Mouse (Mus musculus): ENCODE measurements around the gene Ifna7.
"Not testable (repeated sequence)": the region's sequence is repeated elsewhere in the genome, so short reads cannot be mapped to it uniquely, and the experiment has no call there.

The Ifna7 gene

DNA sequence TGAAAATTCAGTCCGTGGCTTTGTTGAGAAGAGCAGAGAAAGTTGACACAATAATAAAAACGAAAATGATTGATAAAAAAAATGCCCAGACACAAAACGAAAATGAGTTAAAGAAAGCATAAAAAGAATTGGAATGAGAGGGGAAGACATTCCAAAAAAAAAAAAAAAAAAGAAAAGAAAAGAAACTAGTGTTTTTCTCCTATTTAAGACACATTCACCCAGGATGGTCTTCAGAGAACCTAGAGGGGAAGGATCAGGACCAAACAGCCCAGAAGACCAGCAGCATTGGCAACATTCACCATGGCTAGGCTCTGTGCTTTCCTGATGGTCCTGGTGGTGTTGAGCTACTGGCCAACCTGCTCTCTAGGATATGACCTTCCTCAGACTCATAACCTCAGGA lies at the start of gene Ifna7:
TSS of gene Ifna7 (plus strand) at position 301 of the 400 bp plus-strand sequence.
- no peak for DNase-seq

DNA sequence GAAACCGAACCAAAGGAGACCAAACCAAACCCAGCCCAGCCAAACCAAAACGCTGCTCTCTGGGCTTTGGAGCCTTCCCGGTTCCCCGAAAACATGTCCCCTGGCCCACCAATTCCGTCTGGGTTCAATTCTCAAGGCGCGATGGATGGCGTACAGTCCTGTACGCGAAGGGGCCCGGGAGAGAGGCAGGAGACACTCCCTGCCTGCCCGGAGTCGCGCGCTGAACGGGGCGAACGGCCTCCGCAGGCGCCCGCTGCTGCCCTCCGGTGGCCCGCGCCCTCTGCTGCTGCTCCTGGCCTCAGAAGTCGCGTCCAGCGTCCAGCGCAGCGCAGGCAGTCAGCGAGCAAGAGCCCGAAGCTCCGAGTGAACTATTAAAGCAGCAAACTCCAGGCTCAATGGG lies 42.5 kb upstream of the Ifna7 start, which contains the start of gene Gm13290:
TSS of gene Gm13290 (plus strand) at position 301 of the 400 bp plus-strand sequence.
- not testable (repeated sequence) for DNase-seq

DNA sequence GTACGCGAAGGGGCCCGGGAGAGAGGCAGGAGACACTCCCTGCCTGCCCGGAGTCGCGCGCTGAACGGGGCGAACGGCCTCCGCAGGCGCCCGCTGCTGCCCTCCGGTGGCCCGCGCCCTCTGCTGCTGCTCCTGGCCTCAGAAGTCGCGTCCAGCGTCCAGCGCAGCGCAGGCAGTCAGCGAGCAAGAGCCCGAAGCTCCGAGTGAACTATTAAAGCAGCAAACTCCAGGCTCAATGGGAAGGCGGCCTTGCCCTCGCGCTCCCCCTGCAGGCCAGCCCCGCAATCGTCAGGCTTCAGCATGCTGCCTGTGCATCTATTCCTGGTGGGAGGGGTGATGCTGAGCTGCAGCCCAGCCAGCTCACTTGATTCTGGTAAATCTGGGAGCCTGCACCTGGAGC lies 39.4 kb upstream of the Ifna7 start, which contains the start of gene Gm13289:
TSS of gene Gm13289 (plus strand) at position 301 of the 400 bp plus-strand sequence.
- not testable (repeated sequence) for DNase-seq

DNA sequence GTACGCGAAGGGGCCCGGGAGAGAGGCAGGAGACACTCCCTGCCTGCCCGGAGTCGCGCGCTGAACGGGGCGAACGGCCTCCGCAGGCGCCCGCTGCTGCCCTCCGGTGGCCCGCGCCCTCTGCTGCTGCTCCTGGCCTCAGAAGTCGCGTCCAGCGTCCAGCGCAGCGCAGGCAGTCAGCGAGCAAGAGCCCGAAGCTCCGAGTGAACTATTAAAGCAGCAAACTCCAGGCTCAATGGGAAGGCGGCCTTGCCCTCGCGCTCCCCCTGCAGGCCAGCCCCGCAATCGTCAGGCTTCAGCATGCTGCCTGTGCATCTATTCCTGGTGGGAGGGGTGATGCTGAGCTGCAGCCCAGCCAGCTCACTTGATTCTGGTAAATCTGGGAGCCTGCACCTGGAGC lies 36.5 kb upstream of the Ifna7 start, which contains the start of gene Gm13272:
TSS of gene Gm13272 (plus strand) at position 301 of the 400 bp plus-strand sequence.
- DNase-seq, result not testable (repeated sequence)

DNA sequence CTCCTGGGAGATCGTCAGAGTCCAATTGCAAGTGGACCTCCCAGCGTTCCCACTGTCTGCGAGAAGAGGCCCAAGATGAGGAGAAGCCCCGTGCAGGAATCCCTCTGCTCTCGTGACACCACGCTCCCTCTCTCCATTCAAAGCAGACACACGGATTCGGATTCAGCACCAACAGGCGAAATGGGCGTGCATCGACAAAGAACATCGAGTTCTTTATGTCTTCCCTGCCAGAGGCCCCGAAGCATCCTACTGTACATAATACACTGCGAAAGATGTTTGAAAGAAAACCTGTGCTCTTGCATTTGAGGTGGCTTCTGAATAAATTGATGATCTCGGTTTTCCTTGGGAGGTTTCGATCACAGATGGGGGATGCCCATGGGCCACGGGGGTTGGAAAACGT lies 35.7 kb upstream of the Ifna7 start:
- DNase-seq, result not testable (repeated sequence)

DNA sequence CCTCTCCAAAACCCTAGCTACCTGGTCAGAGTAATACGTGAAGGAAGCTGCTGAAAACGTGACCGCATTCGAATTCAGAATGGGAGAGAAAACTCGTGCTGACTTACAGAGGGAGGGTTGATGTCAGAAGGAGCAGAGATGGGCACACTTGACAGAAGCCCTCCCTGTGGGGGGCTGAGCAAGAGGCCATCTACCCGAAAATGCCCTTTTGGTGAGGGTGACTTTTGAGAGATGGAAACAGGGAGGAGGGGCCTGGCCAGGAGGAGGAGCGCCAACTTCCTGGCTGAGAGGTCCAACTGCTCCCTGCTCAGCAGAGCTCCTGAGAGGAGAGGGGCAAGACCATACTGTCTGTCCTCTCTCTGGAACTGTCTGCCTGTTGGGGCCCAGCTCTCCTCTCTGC lies 34.2 kb upstream of the Ifna7 start, which contains the start of gene Ifnz:
TSS of gene Ifnz (plus strand) at position 301 of the 400 bp plus-strand sequence.
- DNase-seq, result not testable (repeated sequence)

DNA sequence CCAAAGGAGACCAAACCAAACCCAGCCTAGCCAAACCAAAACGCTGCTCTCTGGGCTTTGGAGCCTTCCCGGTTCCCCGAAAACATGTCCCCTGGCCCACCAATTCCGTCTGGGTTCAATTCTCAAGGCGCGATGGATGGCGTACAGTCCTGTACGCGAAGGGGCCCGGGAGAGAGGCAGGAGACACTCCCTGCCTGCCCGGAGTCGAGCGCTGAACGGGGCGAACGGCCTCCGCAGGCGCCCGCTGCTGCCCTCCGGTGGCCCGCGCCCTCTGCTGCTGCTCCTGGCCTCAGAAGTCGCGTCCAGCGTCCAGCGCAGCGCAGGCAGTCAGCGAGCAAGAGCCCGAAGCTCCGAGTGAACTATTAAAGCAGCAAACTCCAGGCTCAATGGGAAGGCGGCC lies 33.7 kb upstream of the Ifna7 start:
- not testable (repeated sequence) for DNase-seq

DNA sequence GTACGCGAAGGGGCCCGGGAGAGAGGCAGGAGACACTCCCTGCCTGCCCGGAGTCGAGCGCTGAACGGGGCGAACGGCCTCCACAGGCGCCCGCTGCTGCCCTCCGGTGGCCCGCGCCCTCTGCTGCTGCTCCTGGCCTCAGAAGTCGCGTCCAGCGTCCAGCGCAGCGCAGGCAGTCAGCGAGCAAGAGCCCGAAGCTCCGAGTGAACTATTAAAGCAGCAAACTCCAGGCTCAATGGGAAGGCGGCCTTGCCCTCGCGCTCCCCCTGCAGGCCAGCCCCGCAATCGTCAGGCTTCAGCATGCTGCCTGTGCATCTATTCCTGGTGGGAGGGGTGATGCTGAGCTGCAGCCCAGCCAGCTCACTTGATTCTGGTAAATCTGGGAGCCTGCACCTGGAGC lies 30.6 kb upstream of the Ifna7 start, which contains the start of gene Gm13276:
TSS of gene Gm13276 (plus strand) at position 301 of the 400 bp plus-strand sequence.
- DNase-seq, result not testable (repeated sequence)

DNA sequence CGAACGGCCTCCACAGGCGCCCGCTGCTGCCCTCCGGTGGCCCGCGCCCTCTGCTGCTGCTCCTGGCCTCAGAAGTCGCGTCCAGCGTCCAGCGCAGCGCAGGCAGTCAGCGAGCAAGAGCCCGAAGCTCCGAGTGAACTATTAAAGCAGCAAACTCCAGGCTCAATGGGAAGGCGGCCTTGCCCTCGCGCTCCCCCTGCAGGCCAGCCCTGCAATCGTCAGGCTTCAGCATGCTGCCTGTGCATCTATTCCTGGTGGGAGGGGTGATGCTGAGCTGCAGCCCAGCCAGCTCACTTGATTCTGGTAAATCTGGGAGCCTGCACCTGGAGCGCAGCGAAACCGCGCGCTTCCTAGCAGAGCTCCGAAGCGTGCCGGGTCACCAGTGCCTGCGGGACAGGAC lies 27.6 kb upstream of the Ifna7 start, which contains the start of gene Gm13277:
TSS of gene Gm13277 (plus strand) at position 231 of the 400 bp plus-strand sequence.
- peak; percentile 54 for DNase-seq

DNA sequence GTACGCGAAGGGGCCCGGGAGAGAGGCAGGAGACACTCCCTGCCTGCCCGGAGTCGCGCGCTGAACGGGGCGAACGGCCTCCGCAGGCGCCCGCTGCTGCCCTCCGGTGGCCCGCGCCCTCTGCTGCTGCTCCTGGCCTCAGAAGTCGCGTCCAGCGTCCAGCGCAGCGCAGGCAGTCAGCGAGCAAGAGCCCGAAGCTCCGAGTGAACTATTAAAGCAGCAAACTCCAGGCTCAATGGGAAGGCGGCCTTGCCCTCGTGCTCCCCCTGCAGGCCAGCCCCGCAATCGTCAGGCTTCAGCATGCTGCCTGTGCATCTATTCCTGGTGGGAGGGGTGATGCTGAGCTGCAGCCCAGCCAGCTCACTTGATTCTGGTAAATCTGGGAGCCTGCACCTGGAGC lies 24.8 kb upstream of the Ifna7 start, which contains the start of gene Gm13278:
TSS of gene Gm13278 (plus strand) at position 301 of the 400 bp plus-strand sequence.
- DNase-seq, result not testable (repeated sequence)

DNA sequence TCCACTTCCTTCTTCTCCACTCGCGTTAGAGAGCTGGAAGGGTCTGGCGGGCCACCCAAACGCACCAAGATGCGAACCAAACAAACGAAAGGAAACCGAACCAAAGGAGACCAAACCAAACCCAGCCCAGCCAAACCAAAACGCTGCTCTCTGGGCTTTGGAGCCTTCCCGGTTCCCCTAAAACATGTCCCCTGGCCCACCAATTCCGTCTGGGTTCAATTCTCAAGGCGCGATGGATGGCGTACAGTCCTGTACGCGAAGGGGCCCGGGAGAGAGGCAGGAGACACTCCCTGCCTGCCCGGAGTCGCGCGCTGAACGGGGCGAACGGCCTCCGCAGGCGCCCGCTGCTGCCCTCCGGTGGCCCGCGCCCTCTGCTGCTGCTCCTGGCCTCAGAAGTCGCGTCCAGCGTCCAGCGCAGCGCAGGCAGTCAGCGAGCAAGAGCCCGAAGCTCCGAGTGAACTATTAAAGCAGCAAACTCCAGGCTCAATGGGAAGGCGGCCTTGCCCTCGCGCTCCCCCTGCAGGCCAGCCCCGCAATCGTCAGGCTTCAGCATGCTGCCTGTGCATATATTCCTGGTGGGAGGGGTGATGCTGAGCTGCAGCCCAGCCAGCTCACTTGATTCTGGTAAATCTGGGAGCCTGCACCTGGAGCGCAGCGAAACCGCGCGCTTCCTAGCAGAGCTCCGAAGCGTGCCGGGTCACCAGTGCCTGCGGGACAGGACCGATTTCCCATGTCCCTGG lies 21.9 kb upstream of the Ifna7 start, which contains the start of gene Gm13275:
TSS of gene Gm13275 (plus strand) at position 552 of the 740 bp plus-strand sequence.
- DNase-seq, result peak; percentile 50

DNA sequence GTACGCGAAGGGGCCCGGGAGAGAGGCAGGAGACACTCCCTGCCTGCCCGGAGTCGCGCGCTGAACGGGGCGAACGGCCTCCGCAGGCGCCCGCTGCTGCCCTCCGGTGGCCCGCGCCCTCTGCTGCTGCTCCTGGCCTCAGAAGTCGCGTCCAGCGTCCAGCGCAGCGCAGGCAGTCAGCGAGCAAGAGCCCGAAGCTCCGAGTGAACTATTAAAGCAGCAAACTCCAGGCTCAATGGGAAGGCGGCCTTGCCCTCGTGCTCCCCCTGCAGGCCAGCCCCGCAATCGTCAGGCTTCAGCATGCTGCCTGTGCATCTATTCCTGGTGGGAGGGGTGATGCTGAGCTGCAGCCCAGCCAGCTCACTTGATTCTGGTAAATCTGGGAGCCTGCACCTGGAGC lies 18.9 kb upstream of the Ifna7 start, which contains the start of gene Gm13279:
TSS of gene Gm13279 (plus strand) at position 301 of the 400 bp plus-strand sequence.
- not testable (repeated sequence) for DNase-seq

DNA sequence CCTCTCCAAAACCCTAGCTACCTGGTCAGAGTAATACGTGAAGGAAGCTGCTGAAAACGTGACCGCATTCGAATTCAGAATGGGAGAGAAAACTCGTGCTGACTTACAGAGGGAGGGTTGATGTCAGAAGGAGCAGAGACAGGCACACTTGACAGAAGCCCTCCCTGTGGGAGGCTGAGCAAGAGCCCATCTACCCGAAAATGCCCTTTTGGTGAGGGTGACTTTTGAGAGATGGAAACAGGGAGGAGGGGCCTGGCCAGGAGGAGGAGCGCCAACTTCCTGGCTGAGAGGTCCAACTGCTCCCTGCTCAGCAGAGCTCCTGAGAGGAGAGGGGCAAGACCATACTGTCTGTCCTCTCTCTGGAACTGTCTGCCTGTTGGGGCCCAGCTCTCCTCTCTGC lies 16.7 kb upstream of the Ifna7 start, which contains the start of gene Gm13285:
TSS of gene Gm13285 (plus strand) at position 301 of the 400 bp plus-strand sequence.
- DNase-seq, result not testable (repeated sequence)

DNA sequence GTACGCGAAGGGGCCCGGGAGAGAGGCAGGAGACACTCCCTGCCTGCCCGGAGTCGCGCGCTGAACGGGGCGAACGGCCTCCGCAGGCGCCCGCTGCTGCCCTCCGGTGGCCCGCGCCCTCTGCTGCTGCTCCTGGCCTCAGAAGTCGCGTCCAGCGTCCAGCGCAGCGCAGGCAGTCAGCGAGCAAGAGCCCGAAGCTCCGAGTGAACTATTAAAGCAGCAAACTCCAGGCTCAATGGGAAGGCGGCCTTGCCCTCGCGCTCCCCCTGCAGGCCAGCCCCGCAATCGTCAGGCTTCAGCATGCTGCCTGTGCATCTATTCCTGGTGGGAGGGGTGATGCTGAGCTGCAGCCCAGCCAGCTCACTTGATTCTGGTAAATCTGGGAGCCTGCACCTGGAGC lies 13.1 kb upstream of the Ifna7 start, which contains the start of gene Gm13287:
TSS of gene Gm13287 (plus strand) at position 301 of the 400 bp plus-strand sequence.
- not testable (repeated sequence) for DNase-seq

DNA sequence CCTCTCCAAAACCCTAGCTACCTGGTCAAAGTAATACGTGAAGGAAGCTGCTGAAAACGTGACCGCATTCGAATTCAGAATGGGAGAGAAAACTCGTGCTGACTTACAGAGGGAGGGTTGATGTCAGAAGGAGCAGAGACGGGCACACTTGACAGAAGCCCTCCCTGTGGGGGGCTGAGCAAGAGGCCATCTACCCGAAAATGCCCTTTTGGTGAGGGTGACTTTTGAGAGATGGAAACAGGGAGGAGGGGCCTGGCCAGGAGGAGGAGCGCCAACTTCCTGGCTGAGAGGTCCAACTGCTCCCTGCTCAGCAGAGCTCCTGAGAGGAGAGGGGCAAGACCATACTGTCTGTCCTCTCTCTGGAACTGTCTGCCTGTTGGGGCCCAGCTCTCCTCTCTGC lies 10.8 kb upstream of the Ifna7 start, which contains the start of gene Gm13288:
TSS of gene Gm13288 (plus strand) at position 301 of the 400 bp plus-strand sequence.
- not testable (repeated sequence) for DNase-seq

DNA sequence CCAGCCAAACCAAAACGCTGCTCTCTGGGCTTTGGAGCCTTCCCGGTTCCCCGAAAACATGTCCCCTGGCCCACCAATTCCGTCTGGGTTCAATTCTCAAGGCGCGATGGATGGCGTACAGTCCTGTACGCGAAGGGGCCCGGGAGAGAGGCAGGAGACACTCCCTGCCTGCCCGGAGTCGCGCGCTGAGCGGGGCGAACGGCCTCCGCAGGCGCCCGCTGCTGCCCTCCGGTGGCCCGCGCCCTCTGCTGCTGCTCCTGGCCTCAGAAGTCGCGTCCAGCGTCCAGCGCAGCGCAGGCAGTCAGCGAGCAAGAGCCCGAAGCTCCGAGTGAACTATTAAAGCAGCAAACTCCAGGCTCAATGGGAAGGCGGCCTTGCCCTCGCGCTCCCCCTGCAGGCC lies 10.3 kb upstream of the Ifna7 start:
- not testable (repeated sequence) for DNase-seq

DNA sequence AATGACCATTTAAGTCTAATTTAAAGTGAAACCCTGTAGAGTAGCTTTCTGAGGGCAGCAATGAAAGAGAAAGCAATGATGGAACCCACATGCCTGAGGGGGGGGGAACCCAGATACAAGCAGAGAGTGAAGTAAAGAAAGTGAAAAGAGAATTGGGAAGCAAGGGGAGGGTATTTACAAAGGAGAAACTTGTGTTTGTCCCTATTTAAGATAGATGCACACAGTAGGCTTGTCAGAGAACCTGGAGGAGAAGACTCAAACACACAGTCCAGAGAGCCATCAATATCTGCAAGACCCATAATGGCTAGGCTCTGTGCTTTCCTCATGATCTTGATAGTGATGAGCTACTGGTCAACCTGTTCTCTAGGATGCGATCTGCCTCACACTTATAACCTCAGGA lies 3.6 kb downstream of the Ifna7 start, which contains the start of gene Ifna11:
TSS of gene Ifna11 (plus strand) at position 301 of the 400 bp plus-strand sequence.
- DNase-seq, result no peak

DNA sequence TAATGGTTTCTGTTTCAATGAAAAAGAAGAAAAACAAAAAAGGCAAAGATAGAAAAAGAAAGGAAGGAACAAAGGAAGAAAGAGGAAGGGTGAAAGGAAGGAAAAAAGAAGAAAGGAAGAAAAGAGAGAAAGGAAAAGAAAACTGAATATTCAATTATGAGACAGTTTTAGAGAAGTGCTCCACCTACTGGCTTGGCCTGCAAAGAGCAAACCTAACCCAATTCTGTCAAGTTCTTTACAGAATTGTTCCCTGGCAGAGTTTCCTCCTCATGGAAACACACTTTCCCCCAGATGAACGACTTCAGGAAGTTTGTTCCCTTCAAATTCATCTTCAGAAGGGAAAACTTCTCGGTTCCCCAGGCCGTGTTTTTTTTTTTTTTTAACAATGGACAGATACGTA lies 7.0 kb downstream of the Ifna7 start:
- no peak for DNase-seq

DNA sequence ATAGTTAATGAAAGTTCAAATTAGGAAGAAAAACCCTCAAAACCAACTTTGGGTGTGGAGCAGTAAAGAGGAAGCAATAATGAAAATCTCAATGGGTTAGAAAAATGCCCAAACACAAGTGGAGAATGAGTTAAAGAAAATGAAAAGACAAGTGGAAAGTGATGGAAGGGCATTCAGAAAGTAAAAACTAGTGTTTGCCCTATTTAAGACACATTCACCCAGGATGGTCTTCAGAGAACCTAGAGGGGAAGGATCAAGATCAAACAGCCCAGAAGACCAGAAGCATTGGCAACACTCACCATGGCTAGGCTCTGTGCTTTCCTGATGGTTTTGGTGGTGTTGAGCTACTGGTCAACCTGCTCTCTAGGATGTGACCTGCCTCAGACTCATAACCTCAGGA lies 11.1 kb downstream of the Ifna7 start, which contains the start of gene Ifna6:
TSS of gene Ifna6 (plus strand) at position 301 of the 400 bp plus-strand sequence.
- DNase-seq, result not testable (repeated sequence)

DNA sequence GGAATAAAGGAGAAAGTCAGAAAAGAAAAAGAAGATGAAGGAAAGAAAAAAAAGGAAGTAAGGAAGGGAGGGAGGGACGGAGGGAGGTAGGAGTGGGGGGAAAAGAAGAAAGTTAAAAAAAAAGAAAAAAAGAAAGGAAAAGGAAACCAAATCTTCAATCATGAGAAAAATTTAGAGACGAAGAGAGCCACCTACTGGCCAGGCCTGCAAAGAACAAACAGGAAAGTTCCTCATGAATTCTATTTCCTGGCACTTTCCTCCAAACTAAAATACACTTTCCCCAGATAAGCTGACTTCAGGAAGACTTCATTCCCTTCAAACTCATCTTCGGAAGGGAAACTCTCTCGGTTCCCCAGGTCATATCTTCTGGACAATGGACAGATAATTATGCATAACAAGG lies 14.5 kb downstream of the Ifna7 start:
- DNase-seq, result no peak

DNA sequence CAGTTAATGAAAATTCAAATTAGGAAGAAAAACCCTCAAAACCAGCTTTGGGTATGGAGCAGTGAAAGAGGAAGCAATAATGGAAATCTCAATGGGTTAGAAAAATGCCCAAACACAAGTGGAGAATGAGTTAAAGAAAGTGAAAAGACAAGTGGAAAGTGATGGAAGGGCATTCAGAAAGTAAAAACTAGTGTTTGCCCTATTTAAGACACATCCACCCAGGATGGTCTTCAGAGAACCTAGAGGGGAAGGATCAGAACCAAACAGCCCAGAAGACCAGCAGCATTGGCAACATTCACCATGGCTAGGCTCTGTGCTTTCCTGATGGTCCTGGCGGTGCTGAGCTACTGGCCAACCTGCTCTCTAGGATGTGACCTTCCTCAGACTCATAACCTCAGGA lies 19.2 kb downstream of the Ifna7 start, which contains the start of gene Ifna5:
TSS of gene Ifna5 (plus strand) at position 301 of the 400 bp plus-strand sequence.
- not testable (repeated sequence) for DNase-seq

DNA sequence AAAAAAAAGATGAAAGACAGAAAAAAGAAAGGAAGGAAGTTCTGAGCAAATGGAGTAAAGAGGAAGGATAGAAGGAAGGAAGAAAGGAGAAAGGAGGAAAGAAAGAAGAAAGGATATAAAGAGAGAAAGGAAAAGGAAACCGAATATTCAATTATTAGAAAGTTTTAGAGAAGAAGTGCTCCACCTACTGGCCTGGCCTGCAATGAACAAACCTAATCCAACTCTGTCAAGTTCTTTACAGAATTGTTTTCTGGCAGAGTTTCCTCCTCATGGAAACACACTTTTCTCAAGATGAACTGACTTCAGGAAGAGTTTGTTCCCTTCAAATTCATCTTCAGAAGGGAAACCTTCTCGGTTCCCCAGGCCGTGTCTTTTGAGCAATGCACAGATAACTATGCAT lies 22.8 kb downstream of the Ifna7 start:
- DNase-seq, result no peak

DNA sequence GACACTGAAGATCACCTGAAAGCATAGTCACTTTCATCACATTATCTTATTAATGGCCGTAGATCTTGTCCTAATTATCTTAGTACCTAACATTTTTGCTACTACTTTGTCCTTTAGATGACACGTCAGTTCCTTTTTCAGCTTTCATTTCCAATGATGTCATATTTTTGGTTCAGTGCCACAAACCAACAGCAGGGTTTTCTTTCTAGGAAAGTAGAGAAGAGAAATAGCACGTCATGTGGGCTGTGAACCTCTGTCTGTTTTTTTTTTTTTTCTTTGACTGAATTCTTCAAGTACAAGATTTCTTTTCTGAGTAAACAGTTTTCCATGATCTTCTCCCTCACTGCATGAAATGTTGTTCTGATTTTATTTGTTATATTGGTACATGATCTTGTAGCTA lies 24.0 kb downstream of the Ifna7 start:
- no peak for DNase-seq
